Mouse (Mus musculus): Measurements from ENCODE around the gene Sugt1.

Sugt1 gene

DNA sequence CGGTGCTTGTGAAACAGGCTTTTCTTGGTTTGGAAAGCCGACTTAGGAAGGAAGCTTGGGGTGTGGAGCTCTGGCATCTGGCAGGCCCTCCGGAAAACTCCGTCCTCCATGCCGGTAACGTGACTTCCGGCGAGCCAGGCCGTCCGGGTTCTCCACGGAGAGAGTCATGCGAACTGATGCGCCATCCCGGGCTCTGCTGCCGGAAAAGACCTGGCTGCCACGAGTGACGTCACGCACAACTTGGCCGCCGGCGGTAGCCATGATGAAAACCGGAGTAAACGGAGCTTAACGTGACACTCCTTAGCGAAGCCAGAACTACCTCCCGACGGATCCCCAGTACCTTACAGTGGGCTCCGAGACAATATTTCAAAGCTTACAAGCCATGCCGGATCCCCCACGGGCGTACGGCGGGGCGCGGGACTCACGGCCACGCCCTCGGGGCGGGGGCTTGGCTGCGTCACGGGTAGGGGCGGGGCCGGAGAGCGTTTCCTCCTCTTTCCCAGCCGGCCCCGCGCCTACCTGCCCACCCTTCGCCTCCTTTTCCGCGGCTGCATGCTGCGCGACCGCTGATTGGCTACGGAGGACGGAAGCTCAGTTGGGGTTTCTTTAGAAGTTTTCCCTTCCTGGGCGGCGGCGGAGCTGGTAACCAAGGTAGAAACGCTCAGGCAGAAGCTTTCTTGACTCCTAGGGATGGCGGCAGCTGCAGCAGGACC is at the start of gene Sugt1:
Gene Sugt1, plus strand, starts transcription at position 553 of the 713 bp plus-strand sequence.
- peak; percentile 97 to 99 for DNase-seq

- DNase-seq = no peak
Measured at GRCm38 (mm10) chr14:79537921-79538320, 49.6 kb upstream of the Sugt1 start.

DNA sequence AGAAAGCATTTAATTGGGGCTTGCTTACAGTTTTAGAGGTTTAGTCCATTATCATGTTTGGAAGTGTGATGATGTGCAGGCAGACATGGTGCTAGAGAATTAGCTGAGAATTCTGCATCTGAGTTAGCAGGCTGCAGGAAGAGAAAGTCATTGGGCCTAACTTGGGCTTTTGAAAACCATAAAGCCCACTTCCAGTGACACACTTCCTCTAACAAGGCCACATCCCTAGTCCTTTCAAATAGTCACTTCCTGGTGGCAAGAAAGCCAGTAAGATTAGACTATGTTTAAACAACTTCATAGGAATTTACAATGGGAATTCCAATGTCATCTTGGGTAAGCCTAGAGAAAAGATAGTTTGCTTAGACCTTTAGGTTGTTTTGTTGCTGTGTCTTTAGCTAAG is 45.9 kb upstream of the Sugt1 start:
- no peak for DNase-seq

GRCm38 (mm10) chr14:79549343-79549742 is 38.1 kb upstream of the Sugt1 start:
- peak; percentile 19 to 52 for DNase-seq

GRCm38 (mm10) chr14:79551929-79552328 is 35.6 kb upstream of the Sugt1 start:
- DNase-seq = no peak

GRCm38 (mm10) chr14:79552854-79553253 is 34.6 kb upstream of the Sugt1 start:
- DNase-seq = no peak

GRCm38 (mm10) chr14:79557796-79558195 is 29.7 kb upstream of the Sugt1 start:
- no peak for DNase-seq

GRCm38 (mm10) chr14:79562745-79563144 is 24.7 kb upstream of the Sugt1 start:
- peak; percentile 73 to 80 for DNase-seq

DNA sequence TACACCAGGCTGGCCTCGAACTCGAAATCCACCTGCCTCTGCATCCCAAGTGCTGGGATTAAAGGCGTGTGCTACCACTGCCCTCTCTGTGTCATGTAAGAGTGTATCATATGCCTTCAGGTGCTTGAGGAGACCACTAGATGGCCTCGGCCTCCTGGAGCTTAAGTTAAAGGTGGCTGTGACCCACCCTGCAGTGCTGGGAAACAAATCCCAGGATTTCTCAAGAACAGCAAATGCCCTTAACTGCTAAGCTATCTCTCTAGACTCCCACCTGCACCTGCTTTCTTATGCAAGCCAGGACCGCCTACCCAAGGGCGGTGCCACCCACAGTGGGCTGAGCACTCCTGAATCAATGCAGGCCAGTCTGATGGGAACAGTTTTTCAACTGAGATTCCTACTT is 22.7 kb upstream of the Sugt1 start:
- no peak for DNase-seq

- DNase-seq = no peak
Measured at GRCm38 (mm10) chr14:79573482-79574191, 13.9 kb upstream of the Sugt1 start.

- DNase-seq = no peak
Measured at GRCm38 (mm10) chr14:79574361-79574760, 13.1 kb upstream of the Sugt1 start.

- DNase-seq = no peak
Measured at GRCm38 (mm10) chr14:79583526-79584245, 3.8 kb upstream of the Sugt1 start.

DNA sequence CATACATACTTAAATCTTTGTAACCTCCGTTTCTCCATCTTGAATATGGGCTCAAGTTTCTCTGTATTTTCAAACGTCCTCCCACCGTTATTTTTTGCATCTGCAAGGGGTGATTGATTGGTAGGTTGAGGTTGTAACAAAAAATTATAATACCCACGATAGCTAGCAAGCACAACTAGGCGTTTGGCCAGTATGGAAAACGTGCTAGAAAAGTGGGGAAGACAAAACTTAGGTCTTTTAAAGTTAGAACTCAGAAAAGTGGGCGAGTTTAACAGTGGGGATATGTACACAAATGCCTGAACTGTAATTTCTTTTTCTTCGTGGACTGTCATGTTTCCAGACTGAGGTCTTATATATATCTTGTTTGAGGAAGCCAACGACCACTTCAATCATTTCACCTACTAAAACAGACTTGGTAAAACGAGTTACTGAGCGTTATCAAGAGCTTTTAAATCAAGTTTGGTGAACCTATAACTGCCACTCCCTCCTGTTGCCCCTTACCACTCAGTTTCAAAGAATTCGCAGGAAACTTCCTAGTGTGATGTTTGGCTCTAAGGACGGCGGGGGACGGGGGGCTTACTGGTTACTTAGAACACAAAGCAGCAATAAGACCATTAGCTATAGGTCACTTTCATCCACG is 872 bp upstream of the Sugt1 start:
- no peak for DNase-seq

DNA sequence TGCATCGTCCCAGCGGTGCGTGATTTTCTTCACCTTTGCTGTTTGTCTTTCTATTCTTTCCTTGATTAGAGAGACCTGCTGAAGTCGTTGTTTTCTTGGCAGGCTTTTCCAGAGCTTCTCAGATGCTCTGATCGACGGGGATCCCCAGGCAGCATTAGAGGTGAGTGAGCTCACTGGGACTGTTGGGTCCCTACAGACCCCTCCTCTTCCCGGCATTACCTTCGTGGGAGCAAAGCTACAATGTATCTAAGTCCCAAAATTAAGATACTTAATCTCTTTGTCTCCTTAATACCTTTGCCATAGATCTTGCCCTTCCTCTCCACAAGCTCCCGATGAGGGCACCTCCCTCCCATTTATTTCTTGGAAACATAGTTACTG is 350 bp downstream of the Sugt1 start:
- no peak for DNase-seq

- peak in 1 of 2 experiments; percentile 12 for DNase-seq
Measured at GRCm38 (mm10) chr14:79588534-79588951, 1.1 kb downstream of the Sugt1 start.

DNA sequence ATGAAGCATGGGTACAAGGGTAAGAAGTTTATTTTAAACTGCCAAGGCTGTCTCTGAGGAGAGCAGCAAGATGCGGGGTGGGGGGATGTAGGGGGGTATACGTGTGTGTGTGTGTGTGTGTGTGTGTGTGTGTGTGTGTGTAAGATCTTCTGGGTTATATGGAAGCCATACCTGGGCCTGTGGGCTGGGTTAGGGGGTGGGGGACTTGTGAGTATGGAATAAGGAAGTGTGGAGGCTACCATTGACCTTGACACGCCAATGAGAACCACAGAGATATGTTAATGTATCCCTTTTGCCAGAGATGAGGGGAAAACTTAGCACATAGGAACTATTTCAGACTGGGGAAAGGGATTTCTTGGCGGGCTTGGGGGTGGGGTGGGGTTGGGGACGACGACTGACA is 1.9 kb downstream of the Sugt1 start:
- no peak for DNase-seq

DNA sequence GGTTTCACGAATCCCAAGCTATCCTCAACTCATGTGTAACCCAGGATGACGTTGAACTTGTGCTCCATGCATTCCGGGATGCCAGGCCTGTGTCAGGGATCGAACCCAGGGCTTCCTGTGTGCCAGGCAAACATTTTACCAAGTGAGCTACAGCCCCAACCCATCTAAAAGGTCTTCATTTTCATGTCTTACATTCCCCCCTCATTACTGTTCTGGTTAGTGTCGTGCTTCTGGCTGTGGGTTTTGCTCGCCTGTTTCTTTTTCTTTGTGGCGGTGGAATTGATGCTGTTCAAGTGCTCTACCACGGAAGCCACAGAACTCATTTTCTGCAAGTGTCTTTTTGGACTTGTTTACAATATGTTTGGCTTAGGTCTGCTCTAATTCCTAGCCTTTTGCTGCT is 3.4 kb downstream of the Sugt1 start:
- DNase-seq = no peak

DNA sequence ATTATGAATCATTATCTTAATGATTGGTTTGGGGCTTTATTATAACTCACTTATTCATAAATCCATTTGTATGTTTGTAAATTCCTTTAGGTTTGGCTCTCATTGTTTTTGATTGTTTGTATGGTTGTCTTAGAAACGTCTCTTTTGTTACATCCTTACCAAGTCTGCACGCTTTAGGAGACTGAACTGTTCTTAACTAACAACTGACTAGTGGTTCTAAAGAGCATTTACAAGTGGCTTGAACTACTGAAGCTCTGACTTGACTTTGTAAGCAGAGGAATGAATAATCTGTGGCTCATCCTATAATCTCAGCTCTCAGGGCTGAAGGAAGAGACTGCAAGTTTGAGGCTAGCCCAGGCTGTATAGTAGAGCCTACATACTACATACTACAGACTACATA is 4.1 kb downstream of the Sugt1 start:
- no peak for DNase-seq

- no peak for DNase-seq
Measured at GRCm38 (mm10) chr14:79594069-79594468, 6.6 kb downstream of the Sugt1 start.

DNA sequence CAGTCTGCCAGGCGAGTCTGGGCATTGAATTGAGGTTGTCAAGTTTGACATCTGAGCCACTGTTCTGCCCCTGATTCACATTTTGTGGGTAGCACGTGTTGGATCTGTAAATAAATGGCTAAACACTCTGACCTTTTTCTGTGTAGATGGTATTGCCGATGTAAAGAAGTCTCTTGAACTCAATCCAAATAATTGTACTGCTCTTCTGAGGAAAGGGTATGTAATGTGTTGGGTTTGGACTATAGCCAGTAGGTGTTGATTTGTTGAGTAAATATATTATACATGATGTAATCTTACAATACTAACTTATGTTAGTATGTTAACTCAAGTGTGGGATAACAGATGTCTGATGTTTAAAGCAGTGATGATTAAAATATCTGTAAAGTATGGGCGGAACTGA is 9.1 kb downstream of the Sugt1 start:
- no peak for DNase-seq

DNA sequence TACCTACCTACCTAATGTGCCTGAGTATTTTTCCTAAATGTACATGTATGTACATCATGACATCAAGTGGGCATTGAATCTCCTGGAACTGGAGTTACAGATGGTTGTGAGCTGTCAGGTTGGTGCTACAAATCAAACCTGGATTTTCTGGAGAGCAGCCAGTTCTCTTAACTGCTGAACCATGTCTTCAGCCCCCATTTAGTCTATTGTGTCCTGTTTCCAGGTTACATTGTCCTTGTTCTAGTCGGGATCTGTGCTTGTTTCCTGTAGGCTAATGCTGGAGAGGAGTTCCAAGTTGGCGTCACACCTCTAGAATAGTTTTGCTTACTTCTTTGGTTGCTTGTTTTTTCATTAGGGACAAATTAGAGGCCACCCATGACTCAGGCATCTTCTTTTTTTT is 18.4 kb downstream of the Sugt1 start:
- DNase-seq = peak; percentile 13 to 32

DNA sequence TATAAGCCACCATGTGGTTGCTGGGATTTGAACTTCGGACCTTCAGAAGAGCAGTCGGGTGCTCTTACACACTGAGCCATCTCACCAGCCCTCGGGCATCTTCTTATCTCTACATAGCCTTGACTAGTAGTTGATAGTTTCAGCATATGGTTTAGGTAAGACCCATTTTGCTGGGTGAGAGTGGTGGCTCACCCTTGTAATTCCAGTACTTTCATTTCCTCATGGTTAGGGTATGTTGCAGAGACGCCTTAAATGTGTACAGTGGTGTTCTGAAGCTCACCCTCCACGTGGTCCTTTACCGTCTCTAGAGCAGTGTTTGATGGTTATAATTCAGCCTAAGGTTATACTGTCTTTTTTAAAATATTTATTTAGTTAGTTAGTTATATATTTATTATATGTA is 18.9 kb downstream of the Sugt1 start:
- DNase-seq = no peak

- DNase-seq = no peak
Measured at GRCm38 (mm10) chr14:79606867-79607266, 19.4 kb downstream of the Sugt1 start.

All from kidney, postnatal 25 days (tissue).